Mouse (Mus musculus) left cerebral cortex, adult 2 months (tissue): ENCODE data around the gene Icam4. TPM values are rescaled to one million over a fixed set of nuclear protein-coding genes. Genes with fewer than 3 reads are reported as not detected.
"Not testable (repeated sequence)": the region's sequence is repeated elsewhere in the genome, so short reads cannot be mapped to it uniquely, and the experiment has no call there.

Source experiments
- DNase-seq, 2 experiments: peaks; one replicate each; pipeline ENCODE4 v3.0.0; 2021 to 2022; ENCODE audit warnings: low spot score in 2 of 2, mixed read lengths in 1 of 2; ENCODE audit errors: extremely low spot score in 1 of 2
- H3K27ac ChIP-seq: fragments of 200-600 bp; 2 replicates; pipeline ENCODE4 v1.8.1; 2022
- H3K4me3 ChIP-seq: fragments of 200-600 bp; 2 replicates; pipeline ENCODE4 v1.8.1; 2022
- CTCF ChIP-seq: fragments of 200-600 bp; IDR thresholded peaks from 2 replicates; pipeline ENCODE4 v1.8.1; 2022; ENCODE audit warnings: antibody characterized with exemption, mild to moderate bottlenecking, moderate library complexity
- intact Hi-C: fragments of 180-260 bp; cut with DNase I; formaldehyde crosslinking; loops from one replicate; pipeline ENCODE4 v1.15.1; 2025
- total RNA-seq, 2 experiments: library from RNA; stranded (reverse); gene quantifications; 2 replicates each; pipeline ENCODE4 v1.2.3; 2021

Gene Icam4
- total RNA-seq, 2 experiments from 2014 or later: 1.5 to 1.6 TPM

- H3K4me3 ChIP-seq: peak overlapping the region; percentile 28
- no peak for TF ChIP-seq CTCF
- H3K27ac ChIP-seq: peak overlapping the region; percentile 69
- peak; percentile 50 to 57 for DNase-seq
- intact Hi-C loops: no loop called here
Observed at GRCm38 (mm10) chr9:21037481-21037891, 8.3 kb downstream of the Icam4 start.

- intact Hi-C loops: loop anchor here (2.0 kb wide), 1 partner anchor 33 kb away; the partner anchor contains the start of genes Fdx1l and Gm49373
- H3K4me3 ChIP-seq: no peak overlapping the region
- H3K27ac ChIP-seq: peak overlapping the region; percentile 58
- TF ChIP-seq CTCF: no peak
- no peak for DNase-seq
Observed at GRCm38 (mm10) chr9:21039779-21040178, 10.6 kb downstream of the Icam4 start.

- peak; percentile 63 to 73 for DNase-seq
- Histone ChIP-seq H3K4me3 (no peak overlapping the region), H3K27ac (peak overlapping the region; percentile 87; the same call in 1 of the 2 replicates)
- intact Hi-C loops: loop anchor here (1.0 to 2.0 kb wide), 2 partner anchors 22 to 31 kb away; partner anchors contain the start of genes Fdx1l and Gm49373
- no peak for TF ChIP-seq CTCF
Observed at GRCm38 (mm10) chr9:21041308-21041707, 12.1 kb downstream of the Icam4 start.

GRCm38 (mm10) chr9:21043563-21043962 lies 14.4 kb downstream of the Icam4 start:
- intact Hi-C loops: no loop called here
- H3K27ac ChIP-seq: no peak overlapping the region
- TF ChIP-seq CTCF: no peak
- no peak for DNase-seq
- H3K4me3 ChIP-seq: no peak overlapping the region

- DNase-seq, H3K27ac ChIP-seq, intact Hi-C loops: not testable (repeated sequence)
Observed at GRCm38 (mm10) chr9:21044785-21045184, 15.6 kb downstream of the Icam4 start.

GRCm38 (mm10) chr9:21045235-21045634 lies 16.1 kb downstream of the Icam4 start:
- no peak for DNase-seq
- Histone ChIP-seq H3K27ac (no peak overlapping the region), H3K4me3 (no peak overlapping the region)
- intact Hi-C loops: no loop called here
- TF ChIP-seq CTCF: no peak

More at GRCm38 (mm10) chr9:21044785-21045184, 15.6 kb downstream of the Icam4 start:
- H3K4me3 ChIP-seq: not testable (repeated sequence)

GRCm38 (mm10) chr9:21051578-21051977 lies 22.4 kb downstream of the Icam4 start:
- Histone ChIP-seq H3K4me3 (no peak overlapping the region), H3K27ac (no peak overlapping the region)
- DNase-seq: no peak
- intact Hi-C loops: no loop called here
- TF ChIP-seq CTCF: no peak

GRCm38 (mm10) chr9:21062928-21063327 lies 33.8 kb downstream of the Icam4 start:
- DNase-seq: peak; percentile 70 to 76
- intact Hi-C loops: loop anchor here (1.0 kb wide), 2 partner anchors 22 to 31 kb away; partner anchors contain the start of gene Icam5
- peak overlapping the region; percentile 91 for H3K27ac ChIP-seq

GRCm38 (mm10) chr9:21067006-21067684 lies 38.0 kb downstream of the Icam4 start, which contains the start of gene Zglp1:
TSS of gene Zglp1 (minus strand) at chr9:21067093.
- DNase-seq: no peak
- TF ChIP-seq CTCF: no peak
- Histone ChIP-seq H3K4me3 (no peak within 1 kb of the TSS), H3K27ac (no peak within 1 kb of the TSS)
- intact Hi-C loops: no loop called here

More at GRCm38 (mm10) chr9:21062928-21063327, 33.8 kb downstream of the Icam4 start:
- no peak overlapping the region for H3K4me3 ChIP-seq
- no peak for TF ChIP-seq CTCF

- intact Hi-C loops: loop anchor here (1.0 to 5.0 kb wide), 4 partner anchors 32 to 175 kb away; partner anchors contain the start of genes Eif3g and Tyk2
- Histone ChIP-seq H3K4me3 (peak overlapping the region; percentile 94), H3K27ac (peak overlapping the region; percentile 85)
- no peak for TF ChIP-seq CTCF
- no peak for DNase-seq
Observed at GRCm38 (mm10) chr9:21072641-21073040, 43.5 kb downstream of the Icam4 start.

GRCm38 (mm10) chr9:21073044-21073840 lies 44.1 kb downstream of the Icam4 start, which contains the start of the genes Gm49373 and Fdx1l:
TSS of gene Gm49373 (minus strand) at chr9:21073096.
TSS of gene Fdx1l (minus strand) at chr9:21073614.
- TF ChIP-seq CTCF: no peak
- DNase-seq: peak; percentile 89 to 90
- peak within 1 kb of the TSS; percentile 85 for H3K27ac ChIP-seq
- peak within 1 kb of the TSS; percentile 94 for H3K4me3 ChIP-seq
- intact Hi-C loops: loop anchor here (2.0 to 5.0 kb wide), 3 partner anchors 32 to 176 kb away; partner anchors contain the start of genes Eif3g and Tyk2

- Histone ChIP-seq H3K27ac (no peak overlapping the region), H3K4me3 (no peak overlapping the region)
- intact Hi-C loops: loop anchor here (5.0 kb wide), 1 partner anchor 177 kb away; the partner anchor contains the start of gene Eif3g
- no peak for DNase-seq
- TF ChIP-seq CTCF: no peak
Observed at GRCm38 (mm10) chr9:21074173-21074572, 45.0 kb downstream of the Icam4 start.
